8 mouse cellular contexts compared by ENCODE assay signal in the genomic region with DNA sequence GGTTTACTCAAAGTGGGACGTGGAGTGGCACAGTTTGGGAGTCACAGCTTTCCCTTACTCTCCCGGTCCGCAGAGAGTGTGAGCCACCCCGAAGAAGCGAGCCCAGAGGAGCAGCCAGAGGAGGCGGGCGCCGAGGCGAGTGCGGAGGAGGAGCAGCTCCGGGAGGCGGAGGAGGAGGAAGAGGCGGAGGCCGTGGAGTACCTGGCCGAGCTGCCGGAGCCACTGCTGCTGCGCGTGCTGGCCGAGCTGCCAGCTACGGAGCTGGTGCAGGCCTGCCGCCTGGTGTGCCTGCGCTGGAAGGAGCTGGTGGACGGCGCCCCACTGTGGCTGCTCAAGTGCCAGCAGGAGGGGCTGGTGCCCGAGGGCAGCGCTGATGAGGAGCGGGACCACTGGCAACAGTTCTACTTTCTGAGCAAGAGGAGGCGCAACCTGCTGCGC. TPM values are rescaled to one million over a fixed set of nuclear protein-coding genes. Genes with fewer than 3 reads are reported as not detected.
DNase-seq lines count a peak whose midpoint lies in the region; ATAC-seq lines count a peak whose summit lies in the region.

No protein-coding gene starts in this region.

- no peaks in the 10 kb centered on the region for H3K36me3 ChIP-seq in forebrain, embryonic 16.5 days (ENCODE audit: control insufficient read depth, insufficient read depth)
- H3K36me3 ChIP-seq in neural tube, embryonic 14.5 days (ENCODE audit: control insufficient read depth, insufficient read depth, low read length) = no peaks in the 10 kb centered on the region

- peak; percentile 52 for ATAC-seq in CD4-positive, CD25-positive, alpha-beta regulatory T cell, adult 4 months
- no peak for ATAC-seq in forebrain, embryonic 16.5 days
- no peak for ATAC-seq in neural tube, embryonic 14.5 days (ENCODE audit: low read depth)

- peak overlapping the region; percentile 60 for H3K4me2 ChIP-seq in forebrain, embryonic 16.5 days (ENCODE audit: low read length)
- H3K4me2 ChIP-seq in neural tube, embryonic 14.5 days (ENCODE audit: low read depth, low read length) = peak overlapping the region; percentile 45

- H3K4me1 ChIP-seq in brown adipose tissue, adult 24 weeks (ENCODE audit: control insufficient read depth, insufficient read depth, insufficient read length, low read length) = peaks cover 2% of the 10 kb centered on the region; the same call in 1 of the 2 replicates
- peaks cover 31% of the 10 kb centered on the region for H3K4me1 ChIP-seq in forebrain, embryonic 16.5 days (replicated peaks; ENCODE audit: control insufficient read depth, insufficient read depth, low read length)
- peaks cover 11% of the 10 kb centered on the region for H3K4me1 ChIP-seq in neural tube, embryonic 14.5 days (ENCODE audit: control insufficient read depth, insufficient read depth, low read length)

- H3K9me3 ChIP-seq in forebrain, embryonic 16.5 days (ENCODE audit: control insufficient read depth, low read length) = no peaks in the 10 kb centered on the region
- no peaks in the 10 kb centered on the region for H3K9me3 ChIP-seq in neural tube, embryonic 14.5 days (ENCODE audit: control insufficient read depth, low read length)

- peak overlapping the region; percentile 46 for H3K9ac ChIP-seq in forebrain, embryonic 16.5 days (replicated peaks; ENCODE audit: low read depth, low read length)
- no peak overlapping the region for H3K9ac ChIP-seq in neural tube, embryonic 14.5 days (replicated peaks; ENCODE audit: low read depth, low read length)

- intact Hi-C loops in heart, postnatal 25 days (cut with DNase I) = no loop called here

- peak; percentile 44 for DNase-seq in heart, postnatal 25 days (ENCODE audit: low spot score)
- DNase-seq in layer of hippocampus, adult 18-20 months (ENCODE audit: low spot score in 2 of 2) = peak; percentile 80 to 83
- DNase-seq in lung, adult 18-20 months = peak; percentile 89 to 92
- DNase-seq in testis, postnatal 14 days (ENCODE audit: low spot score) = peak; percentile 76

- WGBS in forebrain, embryonic 16.5 days = under 1% methylated on average over 29 of the region's 29 CpGs
- 0% methylated on average over 23 of the region's 29 CpGs for WGBS in neural tube, embryonic 14.5 days

- peak overlapping the region; percentile 22 for H3K4me3 ChIP-seq in brown adipose tissue, adult 24 weeks (ENCODE audit: insufficient read depth, low read depth, low read length)
- H3K4me3 ChIP-seq in forebrain, embryonic 16.5 days (replicated peaks; ENCODE audit: low read length) = peak overlapping the region; percentile 33
- H3K4me3 ChIP-seq in neural tube, embryonic 14.5 days (ENCODE audit: low read depth, low read length) = peak overlapping the region; percentile 16; the same call in 1 of the 2 replicates

- H3K27ac ChIP-seq in brown adipose tissue, adult 24 weeks (replicated peaks; ENCODE audit: low read depth, low read length) = no peak overlapping the region
- no peak overlapping the region for H3K27ac ChIP-seq in forebrain, embryonic 16.5 days (ENCODE audit: low read length)
- H3K27ac ChIP-seq in neural tube, embryonic 14.5 days (ENCODE audit: low read depth, low read length) = no peak overlapping the region

- peaks cover 39% of the 10 kb centered on the region for H3K27me3 ChIP-seq in forebrain, embryonic 16.5 days (replicated peaks; ENCODE audit: control insufficient read depth, insufficient read depth, low read length)
- peaks cover 17% of the 10 kb centered on the region for H3K27me3 ChIP-seq in neural tube, embryonic 14.5 days (ENCODE audit: control insufficient read depth, insufficient read depth, low read length)

RNA-seq across cellular contexts. Expression of a gene that starts 3.6 kb away (rescaled TPM):
- polyA plus RNA-seq in CD4-positive, CD25-positive, alpha-beta regulatory T cell, adult 4 months (2017; shearing (Covaris generic)) = not detected
- polyA plus RNA-seq in brown adipose tissue, adult 24 weeks (2012; ENCODE audit: insufficient read depth, insufficient read length, missing spikeins) = not detected in 2 replicates
- polyA plus RNA-seq in forebrain, embryonic 16.5 days (2015; fragmentation: Nextera tagmentation; extraction: Ambion mirVana) = 4.3 and 4.7 TPM in 2 replicates
- under 1 TPM in 1 of 2 experiments, not detected in 1; 0.20 TPM for total RNA-seq in heart, postnatal 25 days (2021)
- 100 to 1,000 TPM; 118 TPM for total RNA-seq in layer of hippocampus, adult 18-20 months (2021)
- polyA plus RNA-seq in neural tube, embryonic 14.5 days (2014; fragmentation: Nextera tagmentation; extraction: Ambion mirVana) = 7.4 and 10.4 TPM in 2 replicates

RNA-seq across cellular contexts. Expression of a gene that starts 3.7 kb away (rescaled TPM):
- 1 to 10 TPM; 2.2 to 2.6 TPM for polyA plus RNA-seq in CD4-positive, CD25-positive, alpha-beta regulatory T cell, adult 4 months (2017; shearing (Covaris generic))
- 9.1 and 21.6 TPM in 2 replicates for polyA plus RNA-seq in brown adipose tissue, adult 24 weeks (2012; ENCODE audit: insufficient read depth, insufficient read length, missing spikeins)
- polyA plus RNA-seq in forebrain, embryonic 16.5 days (2015; fragmentation: Nextera tagmentation; extraction: Ambion mirVana) = 60.3 and 67.1 TPM in 2 replicates
- 10 to 100 TPM; 16.0 to 16.9 TPM for total RNA-seq in heart, postnatal 25 days (2021)
- total RNA-seq in layer of hippocampus, adult 18-20 months (2021) = 100 to 1,000 TPM; 133 to 136 TPM
- 99.4 and 116 TPM in 2 replicates for polyA plus RNA-seq in neural tube, embryonic 14.5 days (2014; fragmentation: Nextera tagmentation; extraction: Ambion mirVana)

RNA-seq across cellular contexts. Expression of a gene that starts 12.1 kb away (rescaled TPM):
- 10 to 100 TPM; 44.1 to 56.6 TPM for polyA plus RNA-seq in CD4-positive, CD25-positive, alpha-beta regulatory T cell, adult 4 months (2017; shearing (Covaris generic))
- 37.2 and 41.9 TPM in 2 replicates for polyA plus RNA-seq in brown adipose tissue, adult 24 weeks (2012; ENCODE audit: insufficient read depth, insufficient read length, missing spikeins)
- polyA plus RNA-seq in forebrain, embryonic 16.5 days (2015; fragmentation: Nextera tagmentation; extraction: Ambion mirVana) = 14.4 and 17.7 TPM in 2 replicates
- total RNA-seq in heart, postnatal 25 days (2021) = 10 to 100 TPM; 34.5 to 37.5 TPM
- total RNA-seq in layer of hippocampus, adult 18-20 months (2021) = 10 to 100 TPM; 30.3 to 33.3 TPM
- 18.0 and 19.7 TPM in 2 replicates for polyA plus RNA-seq in neural tube, embryonic 14.5 days (2014; fragmentation: Nextera tagmentation; extraction: Ambion mirVana)

RNA-seq across cellular contexts. Expression of a gene that starts 33.5 kb away (rescaled TPM):
- not detected for polyA plus RNA-seq in CD4-positive, CD25-positive, alpha-beta regulatory T cell, adult 4 months (2017; shearing (Covaris generic))
- polyA plus RNA-seq in brown adipose tissue, adult 24 weeks (2012; ENCODE audit: insufficient read depth, insufficient read length, missing spikeins) = not detected in 2 replicates
- 22.7 and 23.5 TPM in 2 replicates for polyA plus RNA-seq in forebrain, embryonic 16.5 days (2015; fragmentation: Nextera tagmentation; extraction: Ambion mirVana)
- under 1 TPM; 0.05 to 0.11 TPM for total RNA-seq in heart, postnatal 25 days (2021)
- under 1 TPM; 0.15 to 0.27 TPM for total RNA-seq in layer of hippocampus, adult 18-20 months (2021)
- polyA plus RNA-seq in neural tube, embryonic 14.5 days (2014; fragmentation: Nextera tagmentation; extraction: Ambion mirVana) = 13.2 and 13.8 TPM in 2 replicates

RNA-seq across cellular contexts. Expression of a gene that starts 33.8 kb away (rescaled TPM):
- 10 to 100 TPM; 35.8 to 41.2 TPM for polyA plus RNA-seq in CD4-positive, CD25-positive, alpha-beta regulatory T cell, adult 4 months (2017; shearing (Covaris generic))
- polyA plus RNA-seq in brown adipose tissue, adult 24 weeks (2012; ENCODE audit: insufficient read depth, insufficient read length, missing spikeins) = 21.6 and 26.2 TPM in 2 replicates
- 127 TPM in 2 replicates for polyA plus RNA-seq in forebrain, embryonic 16.5 days (2015; fragmentation: Nextera tagmentation; extraction: Ambion mirVana)
- total RNA-seq in heart, postnatal 25 days (2021) = 10 to 100 TPM; 11.9 to 12.8 TPM
- total RNA-seq in layer of hippocampus, adult 18-20 months (2021) = 10 to 100 TPM; 11.2 to 13.1 TPM
- polyA plus RNA-seq in neural tube, embryonic 14.5 days (2014; fragmentation: Nextera tagmentation; extraction: Ambion mirVana) = 114 and 127 TPM in 2 replicates
